Mouse (Mus musculus): Measurements from ENCODE around the gene Pea15a. TPM values are rescaled to one million over a fixed set of nuclear protein-coding genes. Genes with fewer than 3 reads are reported as not detected.

Pea15a gene
- polyA plus RNA-seq, 1 experiment, result 12.0 TPM

DNA sequence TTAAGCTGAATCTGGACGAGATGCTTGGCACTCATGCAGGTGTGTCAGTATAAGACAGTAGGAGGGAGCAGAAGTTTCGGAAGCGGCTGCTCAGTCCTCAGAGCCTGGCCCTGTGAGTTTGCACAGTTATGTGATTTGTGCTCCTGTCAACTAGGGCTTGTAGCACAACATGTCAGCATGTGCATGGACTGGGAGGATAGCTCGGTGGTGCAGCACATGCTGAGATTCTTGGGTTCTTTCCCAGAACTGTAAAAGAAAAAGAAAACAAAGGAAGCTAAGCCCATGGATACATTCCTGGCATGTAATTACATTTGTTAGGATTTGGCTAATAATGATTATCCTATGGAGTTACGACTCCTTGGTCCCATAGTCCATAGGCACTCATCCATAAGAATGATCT, 33.4 kb downstream of the Pea15a start:
- TF ChIP-seq POLR2A (IDR thresholded peaks at IDR 0.05; ENCODE audit: low read depth, low read length), result no peak
- TF ChIP-seq CTCF (IDR thresholded peaks at IDR 0.05; ENCODE audit: extremely low read depth, insufficient read length, insufficient replicate concordance, low read depth, low read length), result no peak
- H3K4me3 ChIP-seq (ENCODE audit: low read depth, low read length), result no peak overlapping the region
- WGBS, result 81% methylated on average over 5 of the region's 5 CpGs
- no peaks in the 10 kb centered on the region for H3K27me3 ChIP-seq (ENCODE audit: control insufficient read depth, insufficient read depth, low read length)
- no peaks in the 10 kb centered on the region for H3K4me1 ChIP-seq (ENCODE audit: control insufficient read depth, insufficient read depth, insufficient read length, low read length)
- H3K36me3 ChIP-seq (ENCODE audit: control insufficient read depth, insufficient read depth, low read length), result peaks cover 56% of the 10 kb centered on the region
- H3K27ac ChIP-seq (ENCODE audit: insufficient read depth, low read depth, low read length), result no peak overlapping the region

DNA sequence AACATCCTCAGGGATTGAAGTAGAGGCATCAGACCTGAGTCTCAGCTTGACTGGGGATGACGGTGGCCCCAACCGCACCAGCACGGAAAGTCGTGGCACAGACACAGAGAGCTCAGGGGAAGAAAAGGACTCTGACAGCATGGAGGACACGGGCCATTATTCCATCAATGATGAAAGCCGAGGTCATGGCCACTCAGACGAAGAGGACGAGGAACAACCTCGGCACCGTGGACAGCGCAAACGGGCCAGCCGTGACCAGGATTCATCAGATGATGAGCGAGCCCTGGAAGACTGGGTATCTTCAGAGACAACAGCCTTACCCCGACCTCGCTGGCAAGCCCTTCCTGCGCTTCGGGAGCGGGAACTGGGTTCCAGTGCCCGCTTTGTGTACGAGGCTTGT, 34.2 kb downstream of the Pea15a start:
- no peak overlapping the region for H3K4me3 ChIP-seq (ENCODE audit: low read depth, low read length)
- peaks cover 58% of the 10 kb centered on the region for H3K36me3 ChIP-seq (ENCODE audit: control insufficient read depth, insufficient read depth, low read length)
- 93% methylated on average over 21 of the region's 21 CpGs for WGBS
- no peak for TF ChIP-seq POLR2A (IDR thresholded peaks at IDR 0.05; ENCODE audit: low read depth, low read length)
- TF ChIP-seq CTCF (IDR thresholded peaks at IDR 0.05; ENCODE audit: extremely low read depth, insufficient read length, insufficient replicate concordance, low read depth, low read length), result no peak
- no peaks in the 10 kb centered on the region for H3K4me1 ChIP-seq (ENCODE audit: control insufficient read depth, insufficient read depth, insufficient read length, low read length)
- no peaks in the 10 kb centered on the region for H3K27me3 ChIP-seq (ENCODE audit: control insufficient read depth, insufficient read depth, low read length)
- H3K27ac ChIP-seq (ENCODE audit: insufficient read depth, low read depth, low read length), result no peak overlapping the region

DNA sequence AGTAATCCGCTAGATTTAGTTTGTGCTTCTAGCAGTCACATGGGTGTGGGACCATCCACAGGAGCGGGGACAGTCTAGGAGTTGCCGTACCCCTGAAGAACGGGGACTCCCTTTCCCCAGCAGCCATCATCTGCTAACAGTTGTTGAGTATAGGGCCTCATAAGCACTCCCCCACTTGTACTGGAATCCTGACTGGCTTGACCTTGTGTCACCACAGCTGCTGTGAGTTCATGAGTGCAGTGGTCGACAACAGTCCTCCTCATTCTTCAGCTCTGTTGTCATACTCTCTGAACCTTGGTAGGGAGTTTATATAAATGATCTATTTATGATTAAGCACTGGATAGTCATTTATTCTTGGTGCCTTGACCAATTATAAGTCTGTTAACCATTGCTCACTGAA, 36.8 kb downstream of the Pea15a start:
- no peak overlapping the region for H3K27ac ChIP-seq (ENCODE audit: insufficient read depth, low read depth, low read length)
- no peak overlapping the region for H3K4me3 ChIP-seq (ENCODE audit: low read depth, low read length)
- no peak for TF ChIP-seq CTCF (IDR thresholded peaks at IDR 0.05; ENCODE audit: extremely low read depth, insufficient read length, insufficient replicate concordance, low read depth, low read length)
- no peak for TF ChIP-seq POLR2A (IDR thresholded peaks at IDR 0.05; ENCODE audit: low read depth, low read length)
- H3K36me3 ChIP-seq (ENCODE audit: control insufficient read depth, insufficient read depth, low read length), result peaks cover 65% of the 10 kb centered on the region
- no peaks in the 10 kb centered on the region for H3K4me1 ChIP-seq (ENCODE audit: control insufficient read depth, insufficient read depth, insufficient read length, low read length)
- no peaks in the 10 kb centered on the region for H3K27me3 ChIP-seq (ENCODE audit: control insufficient read depth, insufficient read depth, low read length)
- WGBS, result 96% methylated on average over 5 of the region's 5 CpGs

DNA sequence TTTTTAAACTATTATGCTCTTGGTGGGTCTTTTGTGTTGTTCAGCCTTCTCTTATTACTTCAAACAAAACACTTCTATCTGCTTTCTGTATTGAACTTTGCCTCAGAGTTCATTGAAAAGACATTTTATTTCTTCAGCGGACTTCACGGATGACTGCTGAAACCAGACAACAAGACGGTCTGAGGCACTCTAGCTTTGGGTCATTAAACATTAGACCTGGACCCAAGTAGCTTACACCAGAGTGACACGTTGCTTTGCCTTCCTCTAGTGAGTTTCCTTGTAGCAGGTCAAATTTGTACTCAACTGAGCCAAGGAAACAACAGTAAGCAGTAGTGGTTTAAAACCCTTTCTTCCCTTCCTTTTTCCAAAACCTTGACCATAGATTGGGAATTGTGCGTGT, 38.7 kb downstream of the Pea15a start:
- WGBS, result 81% methylated on average over 5 of the region's 5 CpGs
- TF ChIP-seq CTCF (IDR thresholded peaks at IDR 0.05; ENCODE audit: extremely low read depth, insufficient read length, insufficient replicate concordance, low read depth, low read length) (no peak), POLR2A (IDR thresholded peaks at IDR 0.05; ENCODE audit: low read depth, low read length) (no peak)
- H3K27me3 ChIP-seq (ENCODE audit: control insufficient read depth, insufficient read depth, low read length), result no peaks in the 10 kb centered on the region
- H3K4me1 ChIP-seq (ENCODE audit: control insufficient read depth, insufficient read depth, insufficient read length, low read length), result no peaks in the 10 kb centered on the region
- H3K36me3 ChIP-seq (ENCODE audit: control insufficient read depth, insufficient read depth, low read length), result peaks cover 49% of the 10 kb centered on the region
- H3K4me3 ChIP-seq (ENCODE audit: low read depth, low read length), result no peak overlapping the region
- H3K27ac ChIP-seq (ENCODE audit: insufficient read depth, low read depth, low read length), result no peak overlapping the region

DNA sequence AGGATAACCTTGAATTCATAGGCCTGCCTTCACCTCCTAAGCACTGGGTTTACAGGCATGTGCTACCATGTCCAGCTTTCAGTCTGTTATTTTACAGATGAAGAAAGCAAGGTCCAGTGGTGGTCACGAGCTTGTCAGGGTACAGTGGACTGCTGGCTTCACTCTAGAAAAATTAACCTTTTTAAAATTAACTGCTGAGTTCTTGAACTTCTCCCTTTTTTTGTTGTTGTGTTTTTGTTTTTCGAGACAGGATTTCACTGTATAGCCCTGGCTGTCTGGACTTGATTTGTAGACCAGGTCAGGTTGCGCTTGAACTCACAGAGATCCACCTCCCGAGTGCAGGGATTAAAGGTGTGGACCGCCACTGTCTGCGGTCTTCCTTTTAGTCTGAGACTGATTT, 43.6 kb downstream of the Pea15a start:
- H3K36me3 ChIP-seq (ENCODE audit: control insufficient read depth, insufficient read depth, low read length), result peaks cover 26% of the 10 kb centered on the region
- WGBS, result 82% methylated on average over 6 of the region's 6 CpGs
- no peak for TF ChIP-seq POLR2A (IDR thresholded peaks at IDR 0.05; ENCODE audit: low read depth, low read length)
- TF ChIP-seq CTCF (IDR thresholded peaks at IDR 0.05; ENCODE audit: extremely low read depth, insufficient read length, insufficient replicate concordance, low read depth, low read length), result no peak
- no peaks in the 10 kb centered on the region for H3K4me1 ChIP-seq (ENCODE audit: control insufficient read depth, insufficient read depth, insufficient read length, low read length)
- H3K4me3 ChIP-seq (ENCODE audit: low read depth, low read length), result no peak overlapping the region
- no peak overlapping the region for H3K27ac ChIP-seq (ENCODE audit: insufficient read depth, low read depth, low read length)
- H3K27me3 ChIP-seq (ENCODE audit: control insufficient read depth, insufficient read depth, low read length), result no peaks in the 10 kb centered on the region

DNA sequence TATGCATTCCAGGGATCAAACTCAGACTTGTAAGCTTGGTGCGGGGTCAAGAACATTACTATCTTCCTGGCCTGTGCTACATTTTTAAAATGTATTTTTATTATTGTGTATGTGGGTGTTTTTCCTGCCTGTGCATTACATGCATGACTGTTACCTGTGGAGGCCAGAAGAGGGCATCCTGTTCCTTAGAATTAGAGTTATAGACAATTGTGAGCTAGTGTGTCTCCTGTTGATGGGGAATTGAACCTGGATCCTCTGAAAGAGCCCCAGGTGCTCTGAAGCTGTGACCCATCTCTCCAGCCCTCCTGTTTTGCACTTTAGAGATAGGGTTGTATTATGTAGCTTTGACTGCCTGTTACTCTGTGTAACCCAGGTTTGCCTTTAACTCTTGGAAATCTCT, 44.6 kb downstream of the Pea15a start:
- H3K4me3 ChIP-seq (ENCODE audit: low read depth, low read length), result no peak overlapping the region
- no peaks in the 10 kb centered on the region for H3K4me1 ChIP-seq (ENCODE audit: control insufficient read depth, insufficient read depth, insufficient read length, low read length)
- no peaks in the 10 kb centered on the region for H3K27me3 ChIP-seq (ENCODE audit: control insufficient read depth, insufficient read depth, low read length)
- H3K36me3 ChIP-seq (ENCODE audit: control insufficient read depth, insufficient read depth, low read length), result peaks cover 18% of the 10 kb centered on the region
- TF ChIP-seq POLR2A (IDR thresholded peaks at IDR 0.05; ENCODE audit: low read depth, low read length) (no peak), CTCF (IDR thresholded peaks at IDR 0.05; ENCODE audit: extremely low read depth, insufficient read length, insufficient replicate concordance, low read depth, low read length) (no peak)
- no peak overlapping the region for H3K27ac ChIP-seq (ENCODE audit: insufficient read depth, low read depth, low read length)
- WGBS, result 85% methylated on average over 1 of the region's 1 CpGs

DNA sequence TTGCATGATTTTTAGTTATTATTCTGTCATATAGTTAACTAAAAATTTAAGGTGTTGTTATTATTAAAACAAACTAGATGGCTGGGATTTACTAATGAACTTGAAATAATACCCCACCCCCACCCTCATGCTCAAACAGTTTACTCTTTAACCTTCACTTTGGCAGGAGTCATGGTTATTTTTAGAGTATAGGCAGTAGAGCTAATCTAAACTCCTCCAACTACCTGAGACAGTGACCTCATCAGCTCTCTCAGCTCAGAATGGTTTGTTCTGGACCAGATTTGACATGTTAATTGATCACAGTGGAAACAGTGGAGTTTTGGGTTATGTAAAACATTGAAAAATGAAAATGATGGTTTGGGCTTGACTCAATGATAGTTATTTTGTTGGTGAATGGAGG, 46.1 kb downstream of the Pea15a start:
- Histone ChIP-seq H3K27me3 (ENCODE audit: control insufficient read depth, insufficient read depth, low read length) (no peaks in the 10 kb centered on the region), H3K4me3 (ENCODE audit: low read depth, low read length) (no peak overlapping the region), H3K27ac (ENCODE audit: insufficient read depth, low read depth, low read length) (no peak overlapping the region), H3K4me1 (ENCODE audit: control insufficient read depth, insufficient read depth, insufficient read length, low read length) (no peaks in the 10 kb centered on the region), H3K36me3 (ENCODE audit: control insufficient read depth, insufficient read depth, low read length) (peaks cover 8% of the 10 kb centered on the region)
- TF ChIP-seq POLR2A (IDR thresholded peaks at IDR 0.05; ENCODE audit: low read depth, low read length) (no peak), CTCF (IDR thresholded peaks at IDR 0.05; ENCODE audit: extremely low read depth, insufficient read length, insufficient replicate concordance, low read depth, low read length) (no peak)

DNA sequence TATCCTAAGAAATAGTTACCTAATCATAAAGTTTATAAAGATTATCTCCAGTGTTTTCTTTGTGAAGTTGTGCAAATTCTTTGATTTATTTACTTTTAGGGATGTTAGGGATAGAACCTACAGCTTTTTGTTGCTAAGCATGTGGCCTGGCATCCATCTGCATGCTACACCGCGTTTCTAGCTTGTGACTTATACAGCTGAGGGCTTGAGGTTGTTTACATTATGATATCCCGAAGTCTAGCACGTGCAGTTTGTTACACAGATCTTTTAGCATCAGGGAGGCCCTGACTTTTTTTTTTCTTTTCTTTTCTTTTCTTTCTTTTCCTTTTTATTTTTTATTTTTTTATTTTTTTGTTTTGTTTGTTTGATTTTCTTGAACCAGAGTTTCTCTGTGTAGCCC, 46.6 kb downstream of the Pea15a start:
- Histone ChIP-seq H3K4me1 (ENCODE audit: control insufficient read depth, insufficient read depth, insufficient read length, low read length) (no peaks in the 10 kb centered on the region), H3K27me3 (ENCODE audit: control insufficient read depth, insufficient read depth, low read length) (no peaks in the 10 kb centered on the region), H3K27ac (ENCODE audit: insufficient read depth, low read depth, low read length) (no peak overlapping the region), H3K4me3 (ENCODE audit: low read depth, low read length) (no peak overlapping the region), H3K36me3 (ENCODE audit: control insufficient read depth, insufficient read depth, low read length) (peaks cover 7% of the 10 kb centered on the region)
- TF ChIP-seq POLR2A (IDR thresholded peaks at IDR 0.05; ENCODE audit: low read depth, low read length), result no peak
- no peak for TF ChIP-seq CTCF (IDR thresholded peaks at IDR 0.05; ENCODE audit: extremely low read depth, insufficient read length, insufficient replicate concordance, low read depth, low read length)
- 22% methylated on average over 4 of the region's 4 CpGs for WGBS
